Mouse (Mus musculus) brain, embryonic 14.5 days (tissue): ENCODE measurements at regions not wholly inside any gene's neighbourhood (a gene's known extent, or its start where the extent isn't known, plus 50 kb on each side); places are given as distances from the start of the nearest gene placed in this dataset.

Experiments used
- CTCF ChIP-seq: fragments of 200-500 bp; IDR thresholded peaks from 2 replicates; pipeline ENCODE4 v1.5.1; 2012; ENCODE audit warnings: inconsistent platforms, mild to moderate bottlenecking, moderate library complexity, borderline replicate concordance; ENCODE audit not compliant: insufficient read depth, insufficient read length; ENCODE audit errors: extremely low read depth
- POLR2A ChIP-seq: fragments of 200-500 bp; IDR thresholded peaks from 2 replicates; pipeline ENCODE4 v1.6.1; 2012; ENCODE audit warnings: mild to moderate bottlenecking, inconsistent platforms, borderline replicate concordance; ENCODE audit not compliant: poor library complexity, insufficient read depth, insufficient read length, severe bottlenecking; ENCODE audit errors: extremely low read depth

GRCm38 (mm10) chr1:185140317-185140716 lies 63.6 kb upstream of the Rab3gap2 start:
- TF ChIP-seq POLR2A (no peak), CTCF (no peak)
